Mouse (Mus musculus): ENCODE data around the gene Spsb3.

Gene Spsb3

DNA sequence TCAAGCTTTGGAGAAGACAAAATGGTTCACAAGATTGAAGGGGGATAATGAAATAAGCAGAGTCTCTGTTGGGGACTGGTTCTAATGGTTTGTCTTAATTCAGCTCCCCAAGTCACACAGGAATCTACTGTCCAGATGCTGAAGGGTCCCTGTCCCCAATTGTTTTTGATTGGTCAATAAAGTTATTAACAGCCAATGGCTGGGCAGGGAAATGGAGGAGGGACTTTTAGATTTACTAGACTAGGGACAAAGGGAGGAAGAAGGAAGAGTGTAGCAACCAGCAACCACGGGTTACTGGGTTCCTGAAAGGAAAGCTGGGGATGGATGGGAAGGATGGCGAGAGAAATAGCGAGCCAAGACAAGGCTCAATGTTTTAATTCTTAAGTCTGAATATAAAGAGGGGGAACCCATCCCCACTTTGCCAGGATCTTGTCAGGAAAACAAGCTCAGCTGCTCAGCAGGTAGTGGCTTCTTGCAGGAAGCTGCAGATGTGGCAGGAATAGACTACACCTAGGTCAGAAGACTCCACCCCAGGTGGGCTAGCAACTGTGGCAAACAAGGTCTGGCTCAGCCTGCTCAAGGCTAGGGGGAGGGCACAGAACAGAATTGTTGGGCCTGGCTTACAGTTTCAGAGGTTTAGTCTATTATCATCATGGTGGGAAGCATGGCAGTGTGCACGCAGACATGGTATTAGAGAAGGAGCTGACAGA is 12.6 kb upstream of the Spsb3 start:
- in situ Hi-C loops (cut with MboI; ENCODE audit: unreplicated experiment in 2 of 2) = no loop called here

DNA sequence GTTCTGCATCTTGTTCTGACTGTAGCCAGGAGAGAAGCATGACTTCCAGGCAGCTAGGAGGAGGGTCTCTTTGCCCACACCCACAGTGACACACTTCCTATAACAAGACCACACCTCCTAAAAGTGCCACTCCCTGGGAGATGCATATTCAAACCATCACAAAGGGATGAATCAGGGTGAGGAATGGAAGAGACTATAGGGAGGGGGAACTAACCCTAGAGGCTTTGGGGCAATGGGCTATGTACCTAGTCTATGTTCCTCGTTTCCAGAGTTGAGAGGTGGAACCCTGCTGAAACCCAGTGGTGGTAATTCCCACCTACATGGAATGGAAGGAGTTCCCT is 12.1 kb upstream of the Spsb3 start:
- in situ Hi-C loops (cut with MboI; ENCODE audit: unreplicated experiment in 2 of 2) = no loop called here

DNA sequence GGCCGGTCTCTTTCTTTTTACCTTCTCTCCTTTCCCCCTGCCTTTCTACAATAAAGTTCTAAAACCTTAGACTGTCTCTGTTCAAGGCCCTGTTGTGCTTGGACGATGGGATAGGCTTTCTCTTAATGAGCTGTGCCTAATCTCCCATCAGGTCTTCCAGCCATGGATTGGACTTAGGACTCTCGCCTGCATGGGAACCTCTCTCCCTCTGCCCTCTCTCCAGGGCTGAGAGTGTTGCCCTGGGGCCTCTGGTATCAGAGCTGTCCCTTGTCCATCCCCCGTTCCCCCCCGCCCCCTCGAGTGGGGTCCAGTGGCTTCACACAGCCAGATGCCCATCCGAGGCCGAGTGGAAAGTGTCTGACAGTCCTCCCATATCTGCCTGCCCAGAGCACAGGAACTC is 11.5 kb upstream of the Spsb3 start:
- in situ Hi-C loops (cut with MboI; ENCODE audit: unreplicated experiment in 2 of 2) = no loop called here

DNA sequence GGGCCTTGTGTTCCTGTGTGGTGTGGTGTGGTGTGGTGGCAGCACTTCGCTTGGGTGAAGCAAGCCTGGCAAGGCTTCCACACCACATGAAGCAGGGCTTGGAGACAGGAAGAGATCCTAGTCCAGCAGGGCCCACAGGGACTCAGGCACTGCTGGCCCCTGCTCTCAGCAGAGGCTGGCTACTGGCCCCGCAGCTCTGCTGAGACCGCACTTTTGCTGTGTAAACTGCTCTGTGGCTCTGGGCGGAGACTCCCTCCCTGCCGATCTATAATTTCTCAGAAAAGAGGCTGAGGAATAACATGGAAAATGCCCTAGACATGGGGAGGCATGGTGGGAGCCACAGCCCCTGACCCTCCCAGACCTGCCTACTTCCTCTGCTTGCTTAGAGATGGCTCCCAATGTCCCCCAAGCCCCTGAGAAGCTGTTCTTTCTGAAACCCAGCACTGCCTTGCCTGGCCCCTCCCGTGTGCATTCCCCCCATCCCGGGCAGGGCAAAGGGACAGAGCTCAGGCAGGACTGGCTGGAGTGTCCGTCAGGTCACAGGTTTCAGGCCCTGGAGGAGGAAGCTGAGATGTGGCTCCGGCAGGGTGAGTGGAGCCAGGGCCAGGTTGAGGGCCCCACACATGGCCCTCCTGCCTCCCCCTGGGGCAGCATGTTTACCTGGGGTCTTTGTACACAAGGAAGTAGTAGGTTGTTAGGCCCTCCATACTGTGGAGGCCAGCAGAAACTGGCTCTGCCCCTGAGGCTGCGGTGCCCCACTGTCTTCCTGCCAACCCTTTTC is 8.9 kb upstream of the Spsb3 start:
- in situ Hi-C loops (cut with MboI; ENCODE audit: unreplicated experiment in 2 of 2) = no loop called here

DNA sequence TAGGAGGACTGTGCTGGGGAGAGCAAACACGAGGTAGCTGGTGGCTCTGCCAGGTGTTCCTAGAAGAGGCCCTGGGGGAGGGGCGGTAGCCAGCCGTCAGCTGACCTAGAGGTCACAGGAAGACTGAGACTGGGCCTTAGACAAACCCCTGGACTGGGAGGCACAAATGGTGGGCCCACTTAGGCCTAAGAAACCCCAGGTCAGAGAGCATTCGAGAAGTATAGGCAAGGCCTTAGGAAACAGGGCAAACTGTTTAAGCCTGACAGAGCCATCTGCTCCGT is 8.4 kb upstream of the Spsb3 start:
- in situ Hi-C loops (cut with MboI; ENCODE audit: unreplicated experiment in 2 of 2) = no loop called here

DNA sequence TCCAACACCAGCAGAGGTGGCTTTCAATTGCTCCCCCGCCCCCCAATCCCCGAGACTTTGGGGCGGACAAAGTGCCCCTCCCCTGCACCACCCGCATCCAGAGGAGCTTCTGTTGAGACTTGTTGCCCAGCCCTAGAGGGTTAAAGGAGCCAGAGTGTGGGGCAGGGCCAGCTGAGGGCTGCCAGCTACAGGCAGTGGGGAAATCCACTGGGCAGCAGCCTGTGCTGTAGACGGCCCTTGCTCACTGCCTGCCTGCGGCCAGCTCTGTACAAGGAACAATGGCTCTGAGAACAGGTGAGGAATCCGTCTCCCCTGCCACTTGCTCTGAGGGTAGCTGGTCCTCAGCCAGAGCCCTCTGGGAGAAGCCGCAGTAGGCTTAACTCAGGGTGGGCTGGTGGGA is 7.9 kb upstream of the Spsb3 start:
- in situ Hi-C loops (cut with MboI; ENCODE audit: unreplicated experiment in 2 of 2) = no loop called here

DNA sequence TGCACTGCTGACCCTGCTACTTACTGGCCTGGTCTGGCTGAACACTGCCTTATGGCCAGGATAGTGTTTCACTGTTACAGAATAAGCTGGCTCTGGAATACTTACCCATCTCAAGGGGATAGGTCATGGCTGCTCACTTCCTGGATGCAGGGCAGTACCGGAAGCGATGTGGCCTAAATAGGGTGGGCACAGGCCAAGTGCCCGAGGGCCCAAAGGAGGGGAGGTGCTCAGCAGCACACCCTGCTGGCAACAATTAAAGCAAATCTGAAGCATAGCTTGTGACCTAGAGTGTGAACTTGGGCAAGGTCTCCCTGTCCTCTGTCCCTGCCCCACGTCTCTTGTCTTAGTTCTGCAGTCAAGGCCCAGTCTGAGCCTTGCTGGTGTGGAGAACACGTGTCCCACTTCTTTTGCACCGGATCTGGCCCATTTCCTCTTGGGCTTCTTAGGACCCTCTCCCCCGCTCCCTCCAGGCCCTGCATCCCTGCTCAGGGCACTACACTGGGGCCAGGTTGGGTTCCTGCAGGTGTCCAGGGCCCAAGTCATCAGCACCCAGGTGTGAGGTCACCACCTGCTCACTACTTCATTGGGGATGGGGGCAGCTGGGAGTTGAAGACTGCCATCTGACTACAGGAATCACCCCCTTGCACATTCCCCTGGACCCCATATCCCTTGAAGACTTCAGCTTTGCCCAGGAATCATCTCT is 4.6 kb upstream of the Spsb3 start:
- in situ Hi-C loops (cut with MboI; ENCODE audit: unreplicated experiment in 2 of 2) = loop anchor here in 1 of 2 experiments (5.0 kb wide), 1 partner anchor 135 kb away; no protein-coding TSS in a partner anchor

DNA sequence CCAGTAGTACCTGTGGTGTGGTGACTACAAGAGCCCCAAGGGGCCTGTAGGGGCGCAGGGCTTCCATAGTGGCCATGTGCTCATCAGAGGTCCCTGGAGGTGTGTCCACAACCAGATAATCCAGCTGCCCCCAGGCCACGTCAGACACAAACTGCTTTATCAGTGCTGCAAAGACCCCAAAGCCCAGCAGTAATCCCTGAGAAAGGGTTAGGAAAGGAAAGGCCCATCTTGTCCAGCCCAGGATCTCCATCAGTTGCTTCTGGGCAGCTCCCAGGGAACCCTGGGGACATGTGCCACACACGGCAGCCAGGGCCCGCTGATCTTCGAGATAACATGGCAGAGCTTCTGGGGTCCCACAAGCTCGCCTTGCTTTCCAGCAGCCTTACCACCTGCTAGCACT is 2.1 kb upstream of the Spsb3 start:
- in situ Hi-C loops (cut with MboI; ENCODE audit: unreplicated experiment in 2 of 2) = loop anchor here in 1 of 2 experiments (5.0 kb wide), 1 partner anchor 137 kb away; no protein-coding TSS in a partner anchor

DNA sequence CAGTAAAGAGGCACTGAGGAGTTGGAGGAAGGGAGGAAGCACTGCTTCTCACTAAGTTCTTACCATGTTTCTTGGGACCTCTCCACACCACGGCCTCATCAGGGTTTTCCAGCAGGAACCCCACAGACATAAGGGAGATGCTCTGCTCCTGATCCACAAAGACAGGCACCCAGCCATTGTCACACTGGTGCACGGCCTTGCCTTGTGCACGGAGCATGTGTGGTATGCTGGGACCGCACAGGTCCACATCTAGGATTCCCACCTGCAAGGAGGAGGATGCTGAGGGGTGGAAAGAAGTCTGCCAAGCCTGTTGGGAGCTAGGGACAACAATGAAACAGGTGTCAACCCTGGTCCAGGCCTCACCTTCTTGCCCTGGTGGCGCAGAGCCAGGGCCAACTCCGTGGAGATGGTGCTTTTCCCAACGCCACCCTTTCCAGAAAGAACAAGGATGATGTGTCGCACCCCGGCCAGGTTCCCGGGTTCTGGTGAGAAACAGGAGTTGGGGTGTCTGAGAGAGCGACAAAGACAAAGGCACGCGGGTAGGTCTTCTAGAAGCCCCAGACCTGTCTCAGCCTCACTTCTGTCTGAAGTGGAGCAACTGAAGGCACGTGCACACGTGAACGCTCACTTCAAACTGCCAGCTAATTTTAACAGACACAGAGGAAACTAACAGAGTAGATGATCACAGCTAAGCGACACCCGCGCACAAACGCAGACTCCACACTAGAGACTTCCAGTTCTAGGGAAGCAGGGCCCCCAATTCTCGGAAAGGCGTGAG is 898 bp upstream of the Spsb3 start:
- in situ Hi-C loops (cut with MboI; ENCODE audit: unreplicated experiment in 2 of 2) = loop anchor here in 1 of 2 experiments (5.0 kb wide), 1 partner anchor 143 kb away; no protein-coding TSS in a partner anchor

DNA sequence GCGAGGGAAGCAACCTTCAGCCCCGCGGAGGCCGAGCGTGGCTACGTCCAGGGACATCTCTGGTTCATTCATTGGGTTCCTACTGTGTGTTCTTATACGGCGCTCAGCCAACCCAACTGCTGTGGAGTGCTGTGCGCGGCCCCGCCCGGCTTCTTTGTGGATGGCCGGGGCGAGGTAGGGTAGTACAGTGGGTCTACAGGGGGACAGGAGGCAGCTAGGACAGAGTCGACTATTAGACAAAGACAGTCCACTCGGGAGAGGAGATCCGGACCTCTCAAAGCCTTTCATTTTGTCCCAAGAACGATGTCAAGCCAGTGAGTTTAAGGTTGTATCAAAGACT is 459 bp downstream of the Spsb3 start:
- in situ Hi-C loops (cut with MboI; ENCODE audit: unreplicated experiment in 2 of 2) = loop anchor here in 1 of 2 experiments (5.0 kb wide), 1 partner anchor 145 kb away; no protein-coding TSS in a partner anchor

DNA sequence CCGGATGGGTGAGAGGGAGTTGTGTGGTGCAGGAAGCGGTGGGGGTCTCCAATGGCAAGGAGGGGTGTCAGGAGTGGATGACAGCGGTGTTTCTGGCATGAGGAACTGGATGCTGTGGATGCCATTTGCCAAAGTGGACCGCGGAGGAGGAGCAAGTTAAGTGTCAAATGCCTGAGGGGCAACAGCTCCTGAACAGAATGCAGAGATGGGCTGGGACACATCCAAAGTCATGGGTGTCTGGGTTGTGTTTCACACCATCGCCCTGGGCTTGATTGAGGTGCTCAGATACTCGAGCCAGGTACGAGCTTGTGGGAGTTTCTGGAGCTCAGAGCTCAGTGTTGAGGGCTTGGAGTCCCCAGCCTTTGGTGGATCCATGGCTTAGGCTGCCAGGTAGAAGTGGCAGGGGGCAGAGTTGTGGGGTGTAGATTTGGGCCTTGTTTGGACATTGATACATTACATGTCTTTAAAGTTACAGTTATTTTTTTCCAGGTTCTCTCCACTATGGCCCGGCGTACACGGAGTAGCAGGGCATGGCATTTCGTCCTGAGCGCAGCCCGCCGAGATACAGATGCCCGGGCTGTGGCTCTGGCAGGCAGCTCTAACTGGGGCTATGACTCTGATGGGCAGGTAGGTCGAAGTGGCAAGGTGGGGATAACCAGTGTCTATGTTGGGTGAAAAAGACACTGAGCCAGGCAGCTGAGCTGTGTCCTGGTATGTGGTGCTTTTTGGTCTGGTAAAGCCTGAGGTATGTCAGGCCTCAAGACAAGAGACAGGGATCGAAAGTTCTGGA is 1.0 kb downstream of the Spsb3 start:
- in situ Hi-C loops (cut with MboI; ENCODE audit: unreplicated experiment in 2 of 2) = loop anchor here in 1 of 2 experiments (5.0 kb wide), 1 partner anchor 145 kb away; no protein-coding TSS in a partner anchor

DNA sequence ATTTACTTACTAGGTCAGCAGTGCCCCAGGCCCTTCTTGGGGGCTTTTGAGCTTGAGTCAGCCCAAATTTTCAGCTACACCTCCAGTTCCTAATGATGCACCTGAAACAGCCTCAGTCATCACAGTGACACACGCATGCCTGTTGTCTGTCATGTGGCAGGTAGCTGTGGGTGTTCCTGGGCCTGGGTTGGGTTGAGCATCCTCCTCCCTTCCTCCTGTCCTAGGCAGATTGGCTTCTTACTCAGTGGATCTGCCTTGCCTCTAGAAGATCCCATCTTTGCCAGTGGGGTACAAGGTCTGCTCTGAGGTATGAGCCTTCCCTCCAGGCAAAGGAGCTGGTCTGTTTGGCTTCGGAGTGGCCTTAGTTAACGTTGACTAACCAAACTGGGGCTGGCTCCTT is 2.4 kb downstream of the Spsb3 start:
- in situ Hi-C loops (cut with MboI; ENCODE audit: unreplicated experiment in 2 of 2) = loop anchor here in 1 of 2 experiments (5.0 kb wide), 1 partner anchor 147 kb away; no protein-coding TSS in a partner anchor

DNA sequence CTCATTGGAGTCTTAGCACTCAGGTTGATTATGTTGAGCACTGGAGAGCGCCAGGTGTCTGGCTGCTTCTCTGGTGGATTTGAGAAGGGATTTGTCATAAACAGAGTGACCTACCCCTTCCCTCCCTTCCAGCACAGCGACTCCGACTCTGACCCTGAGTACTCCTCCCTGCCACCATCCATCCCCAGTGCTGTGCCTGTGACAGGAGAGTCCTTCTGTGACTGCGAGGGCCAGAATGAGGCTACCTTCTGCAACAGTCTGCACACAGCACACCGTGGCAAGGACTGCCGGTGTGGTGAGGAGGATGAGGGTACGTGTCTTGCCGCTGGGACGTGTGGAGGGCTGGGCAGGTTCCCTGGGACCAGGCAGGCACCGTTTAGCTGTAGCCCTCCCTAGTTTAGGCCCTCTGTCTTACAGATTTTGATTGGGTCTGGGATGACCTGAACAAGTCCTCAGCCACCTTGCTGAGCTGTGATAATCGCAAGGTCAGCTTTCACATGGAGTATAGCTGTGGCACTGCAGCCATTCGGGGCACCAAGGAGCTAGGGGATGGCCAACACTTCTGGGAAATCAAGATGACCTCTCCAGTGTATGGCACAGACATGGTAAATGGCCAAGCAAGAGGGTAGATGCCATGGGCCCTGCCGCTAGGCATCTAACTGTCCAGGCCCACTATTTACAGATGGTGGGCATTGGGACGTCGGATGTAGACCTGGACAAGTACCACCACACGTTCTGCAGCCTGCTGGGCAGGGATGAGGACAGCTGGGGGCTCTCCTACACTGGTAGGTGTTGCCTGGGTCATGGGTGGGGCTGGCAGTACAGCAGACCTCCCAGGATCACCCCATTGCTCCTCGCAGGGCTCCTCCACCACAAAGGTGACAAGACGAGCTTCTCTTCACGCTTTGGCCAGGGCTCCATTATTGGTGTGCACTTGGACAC is 4.0 kb downstream of the Spsb3 start:
- in situ Hi-C loops (cut with MboI; ENCODE audit: unreplicated experiment in 2 of 2) = no loop called here

DNA sequence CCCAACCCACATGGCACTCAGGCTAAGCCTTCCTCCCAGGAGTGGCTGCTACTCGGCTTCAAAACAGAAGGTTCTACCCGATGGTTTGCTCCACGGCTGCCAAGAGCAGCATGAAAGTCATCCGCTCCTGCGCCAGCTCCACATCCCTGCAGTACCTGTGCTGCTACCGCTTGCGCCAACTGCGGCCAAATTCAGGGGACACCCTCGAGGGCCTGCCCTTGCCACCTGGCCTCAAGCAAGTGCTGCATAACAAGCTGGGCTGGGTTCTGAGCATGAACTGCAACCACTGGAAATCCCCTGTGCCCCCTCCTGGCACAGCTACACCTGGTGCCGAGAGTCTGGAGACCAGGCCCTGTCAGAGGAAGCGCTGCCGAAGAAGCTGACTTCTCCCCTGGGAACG is 4.9 kb downstream of the Spsb3 start:
- in situ Hi-C loops (cut with MboI; ENCODE audit: unreplicated experiment in 2 of 2) = no loop called here

DNA sequence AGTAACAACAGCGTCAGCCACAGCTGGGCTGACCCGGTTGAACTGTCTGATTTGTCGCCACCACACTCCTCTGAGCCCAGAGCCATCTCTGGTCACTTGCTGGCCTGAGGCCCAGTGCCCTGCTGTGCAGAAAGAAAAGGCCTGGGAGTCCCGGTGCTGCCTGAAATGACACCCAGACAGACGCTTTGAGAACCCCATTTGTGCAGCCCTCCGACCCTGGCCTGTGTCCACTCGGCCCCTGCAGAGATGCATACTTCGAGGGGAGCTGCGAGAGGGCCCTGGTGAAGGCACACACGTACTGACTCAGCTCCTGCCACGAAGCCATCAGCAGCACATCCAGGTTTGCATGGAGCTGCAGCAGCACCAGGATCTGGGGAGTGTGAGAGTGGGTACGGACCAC is 6.3 kb downstream of the Spsb3 start:
- in situ Hi-C loops (cut with MboI; ENCODE audit: unreplicated experiment in 2 of 2) = no loop called here

DNA sequence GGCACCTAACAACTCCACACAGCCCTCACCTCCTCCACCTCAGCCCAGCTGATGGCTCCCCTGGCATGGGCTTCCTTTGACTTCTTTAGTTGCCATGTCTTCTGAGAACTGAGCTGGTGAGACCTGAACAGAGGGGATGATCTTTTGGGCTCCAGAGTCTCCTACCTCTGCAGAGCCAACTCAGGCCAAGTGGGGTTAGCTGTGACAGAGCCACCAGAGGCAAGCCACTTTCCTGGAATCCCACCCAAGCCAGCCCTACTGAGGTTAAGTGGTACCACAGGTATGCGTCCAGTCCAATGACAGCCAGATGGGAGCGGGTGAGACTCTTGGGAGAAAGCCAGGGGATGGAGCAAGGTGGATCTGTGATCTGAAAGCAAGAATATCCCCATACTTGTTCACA is 6.8 kb downstream of the Spsb3 start:
- in situ Hi-C loops (cut with MboI; ENCODE audit: unreplicated experiment in 2 of 2) = no loop called here

DNA sequence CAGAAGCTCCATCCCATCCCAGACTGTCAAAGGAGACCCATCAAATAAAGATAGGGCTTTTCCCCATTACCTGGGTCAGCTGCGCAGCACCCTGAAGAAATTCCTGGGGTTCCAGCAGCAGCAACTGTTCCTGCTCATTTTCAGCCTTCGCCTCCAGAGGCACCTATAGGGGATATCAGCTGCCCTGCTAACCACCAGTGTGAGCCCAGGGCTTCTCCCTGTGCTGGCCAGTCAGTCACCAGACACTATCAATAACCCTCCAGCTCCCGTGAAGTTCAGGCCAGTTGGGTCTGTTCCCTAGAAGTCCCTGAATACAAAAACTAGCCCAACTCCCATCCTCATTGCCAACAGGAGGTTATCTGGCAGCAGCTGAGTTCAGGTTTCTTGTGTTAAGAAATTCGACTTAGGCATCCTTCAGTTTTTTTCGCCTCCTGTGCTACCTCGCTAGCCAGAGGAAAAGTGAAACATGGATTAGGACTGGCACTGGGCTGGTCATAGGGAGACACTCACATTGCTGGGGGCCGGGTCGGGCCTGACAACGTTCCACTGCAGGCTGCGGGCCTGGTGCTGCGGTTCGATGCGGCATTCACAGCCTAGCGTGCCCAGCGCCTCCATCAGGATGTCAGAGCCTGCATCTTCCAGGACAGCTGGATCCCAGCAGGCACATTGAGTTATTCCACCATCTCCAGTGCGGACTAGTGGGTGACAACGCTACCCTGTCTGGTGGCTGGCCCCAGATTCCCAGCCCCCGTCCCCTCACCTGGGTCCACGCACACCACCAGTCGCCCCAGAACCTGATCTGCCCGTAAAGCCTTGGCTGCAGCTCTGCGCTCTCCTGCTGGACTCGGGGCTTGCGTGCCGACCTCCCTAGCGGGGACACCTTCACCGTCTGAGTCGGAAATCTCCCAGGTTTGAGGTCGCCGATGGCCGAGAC is 7.9 kb downstream of the Spsb3 start:
- in situ Hi-C loops (cut with MboI; ENCODE audit: unreplicated experiment in 2 of 2) = no loop called here

DNA sequence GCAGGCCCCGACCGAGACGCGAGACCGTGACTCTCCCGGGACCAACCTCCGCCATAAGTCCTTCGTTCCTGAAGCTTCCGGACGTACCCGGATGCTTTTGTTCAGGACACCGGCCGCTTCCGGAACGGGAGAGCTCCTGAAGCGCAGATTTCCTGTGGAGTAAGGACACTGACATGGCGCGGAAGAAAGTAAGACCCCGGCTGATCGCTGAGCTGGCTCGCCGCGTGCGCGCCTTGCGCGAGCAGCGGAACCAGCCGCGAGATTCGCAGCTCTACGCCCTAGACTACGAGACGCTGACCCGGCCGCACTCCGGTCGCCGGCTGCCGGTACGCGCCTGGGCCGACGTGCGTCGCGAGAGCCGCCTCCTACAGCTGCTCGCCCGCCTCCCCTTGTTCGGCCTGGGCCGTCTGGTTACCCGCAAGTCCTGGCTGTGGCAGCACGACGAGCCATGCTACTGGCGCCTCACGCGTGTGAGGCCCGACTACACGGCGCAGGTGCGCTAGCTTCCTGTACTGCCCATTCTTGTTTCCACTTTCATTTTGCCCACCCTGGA is 8.6 kb downstream of the Spsb3 start, which contains the start of the genes Eme2 and Mrps34:
Eme2 (minus strand) TSS at position 93 of the 553 bp plus-strand sequence.
Mrps34 (plus strand) TSS at position 122 of the 553 bp plus-strand sequence.
- in situ Hi-C loops (cut with MboI; ENCODE audit: unreplicated experiment in 2 of 2) = no loop called here

Data from v-Abl transformed pro-B cells (cell line).